Mouse (Mus musculus) heart, postnatal 10 days (tissue): ENCODE data around the gene Gm20605. TPM values are rescaled to one million over a fixed set of nuclear protein-coding genes. Genes with fewer than 3 reads are reported as not detected.

Source experiments
- DNase-seq, 2 experiments: peaks; one replicate each; pipeline ENCODE4 v3.0.0; 2021
- intact Hi-C: fragments of 180-260 bp; cut with DNase I; formaldehyde crosslinking; loops from one replicate; pipeline ENCODE4 v1.15.1; 2025
- total RNA-seq, 2 experiments: library from RNA; stranded (reverse); gene quantifications; 2 replicates each; pipeline ENCODE4 v1.2.3; 2021

The Gm20605 gene
- total RNA-seq, 2 experiments from 2014 or later, result 5.0 to 5.9 TPM

DNA sequence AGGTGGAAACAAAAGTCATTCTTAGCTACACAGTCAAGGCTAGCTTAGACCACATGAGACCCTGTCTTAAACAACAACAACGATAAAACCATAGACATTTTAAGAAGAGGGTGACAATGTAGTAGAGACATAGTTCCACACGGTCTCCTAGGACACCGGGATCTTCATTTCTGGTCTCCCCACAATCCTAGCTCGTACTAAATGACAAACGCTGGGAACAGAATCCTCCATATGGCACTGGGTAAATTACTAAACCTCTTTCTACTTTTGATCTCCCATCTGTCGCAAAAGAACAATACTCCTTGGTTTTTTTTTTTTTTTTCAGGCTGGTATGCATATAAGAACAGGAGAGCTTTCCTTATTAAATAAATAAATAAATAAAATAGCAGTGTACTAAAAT lies 53.6 kb downstream of the Gm20605 start:
- intact Hi-C loops, result no loop called here
- no peak for DNase-seq

DNA sequence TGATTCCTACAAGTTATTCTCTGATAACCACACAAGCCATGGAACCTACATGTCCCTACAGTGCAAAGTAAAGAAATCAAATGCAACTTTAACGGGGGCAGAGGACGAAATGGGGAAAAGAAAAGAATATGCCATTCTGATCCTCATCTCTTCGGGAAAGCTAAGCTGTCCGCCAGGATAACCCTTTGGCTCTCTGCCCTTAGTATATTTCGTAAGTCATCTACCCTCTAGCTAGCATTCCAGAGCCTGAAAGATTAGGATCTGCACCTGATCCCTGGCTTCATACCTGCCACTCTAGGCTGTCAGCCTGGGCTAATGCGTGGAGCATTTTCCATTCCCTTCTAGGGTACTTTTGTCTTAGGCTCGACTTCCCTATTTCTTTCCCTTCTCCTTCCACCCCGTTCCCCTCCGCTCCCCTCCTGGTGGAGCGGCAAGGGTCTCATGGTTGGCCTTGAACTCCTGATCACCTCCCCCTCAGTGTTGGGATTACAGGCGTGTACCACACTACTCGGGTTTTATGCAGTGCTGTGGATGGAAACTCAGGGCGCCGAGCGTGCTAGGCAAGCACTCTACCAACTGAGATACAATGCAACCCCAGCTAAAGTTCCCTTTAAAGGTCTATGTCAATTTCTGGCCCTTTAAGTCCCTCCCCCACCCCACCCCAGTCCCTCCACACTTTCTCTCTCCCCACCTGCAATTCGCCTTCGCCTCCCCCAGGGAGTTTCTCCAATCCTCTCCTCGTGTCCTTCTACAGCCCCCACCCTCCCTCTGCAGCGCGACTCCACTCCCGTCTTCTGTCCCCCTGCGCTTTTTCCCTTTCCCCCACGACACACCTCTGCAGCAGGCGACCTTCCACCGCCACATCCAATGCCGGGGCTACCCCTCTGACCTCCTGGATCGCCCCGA lies 54.7 kb downstream of the Gm20605 start:
- peak in 1 of 2 experiments; percentile 34 for DNase-seq
- intact Hi-C loops, result no loop called here

DNA sequence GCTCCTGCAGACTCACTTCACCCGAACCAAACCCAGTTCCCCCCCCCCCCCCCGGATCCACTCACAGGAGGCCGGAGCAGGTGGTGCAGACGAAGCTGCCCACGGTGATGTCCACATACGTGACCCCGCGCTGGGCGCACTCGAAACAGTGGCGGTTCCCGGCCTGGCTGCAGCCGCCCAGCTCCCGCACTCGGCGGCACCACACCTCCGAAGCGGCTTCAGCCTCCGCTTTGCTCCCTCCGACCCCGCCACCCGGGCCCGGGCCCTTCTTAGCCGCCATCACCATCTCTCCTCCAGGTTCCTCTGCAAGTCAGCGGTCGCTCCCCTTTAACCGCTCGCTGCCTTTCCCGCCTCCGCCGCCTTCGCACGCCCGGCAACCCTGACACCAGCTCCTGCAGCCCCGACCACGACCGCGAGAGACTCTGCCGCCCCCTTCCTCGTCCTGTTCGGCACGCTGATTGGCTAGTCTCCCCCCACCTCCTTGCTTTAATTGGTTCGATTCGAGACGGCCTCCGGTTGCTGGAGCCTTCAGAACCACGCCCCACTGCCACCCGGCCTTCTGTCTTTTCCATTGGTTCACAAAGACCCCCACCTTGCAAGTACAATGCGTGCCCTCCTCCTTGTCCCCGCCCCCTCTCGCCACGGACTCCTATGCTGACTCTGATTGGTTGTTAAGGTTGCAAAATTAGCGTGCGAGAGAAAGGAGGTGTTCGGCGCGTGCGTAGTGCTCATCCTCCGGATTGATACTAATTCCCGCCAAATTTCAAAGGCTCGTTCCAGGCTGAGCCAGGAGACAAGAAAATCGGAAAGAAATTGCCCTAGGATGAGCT lies 55.5 kb downstream of the Gm20605 start, which contains the start of gene Agfg2:
Gene Agfg2, minus strand, starts transcription at position 433 of the 830 bp plus-strand sequence.
- intact Hi-C loops, result no loop called here

DNA sequence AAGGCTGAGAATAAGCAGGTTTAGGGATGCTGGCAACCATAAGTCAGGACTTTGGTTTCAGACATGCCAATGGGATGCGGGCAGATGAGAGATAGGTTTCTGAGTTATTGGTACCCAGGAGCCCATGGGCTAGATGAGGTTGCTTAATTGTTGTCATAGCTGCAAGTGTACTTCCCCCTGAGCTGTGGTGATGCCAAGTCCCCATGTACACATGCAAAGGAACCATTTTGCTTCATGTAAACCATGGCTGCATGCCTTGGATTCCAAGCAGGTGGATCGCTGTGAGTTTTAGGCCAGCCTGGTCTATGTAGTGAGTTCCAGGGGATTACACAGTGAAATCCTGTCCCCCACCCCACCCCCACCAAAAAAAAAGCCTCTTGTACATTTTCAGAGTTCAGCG lies 56.7 kb downstream of the Gm20605 start:
- DNase-seq, result no peak
- intact Hi-C loops, result no loop called here

More for the DNA sequence above, 55.5 kb downstream of the Gm20605 start, which contains the start of gene Agfg2:
- DNase-seq, result peak; percentile 98

DNA sequence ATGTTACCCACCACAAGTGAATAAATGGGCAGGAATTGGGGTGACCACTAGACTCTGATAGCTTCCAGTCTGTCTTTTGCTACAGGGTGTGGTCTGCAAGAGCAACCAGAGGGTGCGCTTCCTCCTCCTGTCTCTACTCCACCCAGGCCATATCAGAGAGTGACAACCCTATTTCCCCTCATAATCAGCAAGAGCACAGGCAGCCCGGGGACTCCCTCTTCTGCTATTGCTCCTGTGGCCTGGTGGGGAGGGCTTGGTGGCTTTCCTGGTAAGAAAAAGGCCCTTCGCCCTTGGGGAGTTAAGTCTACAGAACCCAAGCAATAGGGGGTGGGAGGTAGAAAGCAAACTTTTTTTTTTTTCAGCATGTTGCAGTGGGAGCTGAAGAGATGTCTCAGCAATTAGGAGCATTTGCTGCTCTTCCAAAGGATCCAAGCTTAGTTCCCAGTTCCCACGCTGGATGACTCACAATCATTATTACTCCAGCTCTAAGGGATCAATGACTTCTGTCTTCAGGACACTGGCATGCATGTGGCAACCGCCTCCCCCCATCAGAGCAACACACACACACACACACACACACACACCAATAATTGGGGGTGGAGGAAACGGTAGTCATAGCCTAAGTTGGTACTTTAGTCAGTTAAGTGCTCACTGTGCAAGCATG lies 57.3 kb downstream of the Gm20605 start:
- intact Hi-C loops, result no loop called here
- no peak for DNase-seq

DNA sequence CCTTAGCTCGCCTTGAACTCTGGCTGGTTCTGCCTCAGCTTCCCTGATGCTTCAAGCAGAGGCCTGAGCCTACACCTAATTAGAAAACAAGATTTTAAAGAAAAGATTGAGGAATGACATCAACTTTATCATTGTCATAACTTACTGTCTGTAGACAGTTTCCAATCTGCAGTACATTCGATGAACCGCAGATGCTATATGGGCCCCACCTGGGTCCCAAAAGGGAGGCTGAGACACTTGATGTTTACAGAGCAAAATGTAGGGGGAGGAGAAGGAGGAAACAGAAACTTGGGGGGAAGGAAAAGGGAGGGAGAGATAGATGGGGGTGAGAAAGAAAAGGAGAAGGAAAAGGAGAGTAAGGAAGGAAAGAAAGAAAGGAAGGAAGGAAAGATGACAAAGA lies 61.0 kb downstream of the Gm20605 start:
- no peak for DNase-seq
- intact Hi-C loops, result no loop called here

DNA sequence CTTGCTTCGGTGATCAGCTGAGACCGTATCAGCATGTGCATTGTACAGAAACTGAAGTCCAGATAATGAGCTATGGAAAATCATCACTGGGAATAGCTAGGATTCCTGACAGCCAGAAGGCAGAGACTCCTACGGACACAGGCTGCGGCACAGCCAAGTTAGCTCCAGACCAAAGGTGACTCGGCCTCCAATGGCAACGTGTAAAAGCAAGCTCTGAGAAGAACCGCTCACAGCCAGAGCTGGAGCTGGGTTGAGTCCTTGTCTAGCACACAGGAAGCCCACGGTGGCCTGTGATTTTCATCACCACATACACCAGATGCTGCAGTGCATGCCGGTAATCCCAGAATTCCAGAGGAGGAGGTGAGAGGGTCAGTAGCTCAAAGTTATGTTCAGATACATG lies 61.6 kb downstream of the Gm20605 start:
- no peak for DNase-seq
- intact Hi-C loops, result no loop called here

DNA sequence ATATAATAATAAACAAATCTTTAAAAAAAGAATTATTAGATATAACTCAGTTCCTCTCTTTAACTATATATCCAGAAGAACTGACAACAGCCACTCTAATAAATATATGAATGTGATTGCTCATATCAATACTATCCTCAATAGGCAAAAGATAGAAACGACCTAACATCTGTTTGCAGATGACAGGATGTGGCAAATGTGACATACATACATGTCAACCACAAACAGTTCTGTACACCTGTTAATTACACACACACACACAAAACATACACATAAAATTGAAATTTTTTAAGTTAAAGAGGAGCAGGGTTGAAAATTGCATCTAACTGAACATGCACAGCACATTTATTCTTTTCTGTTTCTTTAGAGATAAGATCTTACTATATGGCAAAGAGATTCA lies 62.9 kb downstream of the Gm20605 start:
- DNase-seq, result no peak
- intact Hi-C loops, result no loop called here

Other genes with a start within 250 kb of the Gm20605 start
- gene Zan, start 152.1 kb upstream of the Gm20605 start, total RNA-seq, result under 1 TPM in 1 of 2 experiments, not detected in 1; 0.10 TPM
- 10 to 100 TPM; 16.6 to 19.2 TPM for gene Pop7, start 126.7 kb upstream of the Gm20605 start, total RNA-seq
- gene Gigyf1, start 110.6 kb upstream of the Gm20605 start, total RNA-seq, result 10 to 100 TPM; 29.6 to 33.8 TPM
- not detected for gene Epo, start 95.9 kb upstream of the Gm20605 start, total RNA-seq
- gene Gnb2, start 95.7 kb upstream of the Gm20605 start, total RNA-seq, result 100 to 1,000 TPM; 481 to 484 TPM
- gene Actl6b, start 75.7 kb upstream of the Gm20605 start, total RNA-seq, result not detected
- not detected for gene Tfr2, start 59.3 kb upstream of the Gm20605 start, total RNA-seq
- 10 to 100 TPM; 25.1 to 31.4 TPM for gene Mospd3, start 28.1 kb upstream of the Gm20605 start, total RNA-seq
- 100 to 1,000 TPM; 127 to 142 TPM for gene Pcolce, start 15.4 kb upstream of the Gm20605 start, total RNA-seq
- gene Fbxo24, start 173 bp upstream of the Gm20605 start, total RNA-seq, result under 1 TPM; 0.20 to 0.29 TPM
- 10 to 100 TPM; 20.2 to 21.7 TPM for gene Lrch4, start 54 bp upstream of the Gm20605 start, total RNA-seq
- gene Sap25, start 12.2 kb downstream of the Gm20605 start, total RNA-seq, result 1 to 10 TPM; 3.2 to 3.9 TPM
- under 1 TPM; 0.24 to 0.35 TPM for gene Irs3, start 16.5 kb downstream of the Gm20605 start, total RNA-seq
- 10 to 100 TPM; 11.8 to 14.0 TPM for gene Agfg2, start 55.6 kb downstream of the Gm20605 start, total RNA-seq
- gene Nyap1, start 112.4 kb downstream of the Gm20605 start, total RNA-seq, result 1 to 10 TPM; 1.6 to 1.7 TPM
- 100 to 1,000 TPM; 279 to 287 TPM for gene Tsc22d4, start 116.6 kb downstream of the Gm20605 start, total RNA-seq
- 10 to 100 TPM; 13.4 to 17.4 TPM for gene Ppp1r35, start 149.7 kb downstream of the Gm20605 start, total RNA-seq
- gene Mepce, start 158.5 kb downstream of the Gm20605 start, total RNA-seq, result 10 to 100 TPM; 26.2 to 41.3 TPM
- 1 to 10 TPM; 2.8 to 3.1 TPM for gene Zcwpw1, start 158.6 kb downstream of the Gm20605 start, total RNA-seq
- gene Pilra, start 207.1 kb downstream of the Gm20605 start, total RNA-seq, result 1 to 10 TPM; 1.1 to 1.8 TPM
- under 1 TPM; 0.74 to 0.84 TPM for gene Pilrb1, start 228.9 kb downstream of the Gm20605 start, total RNA-seq
- gene Pilrb2, start 242.6 kb downstream of the Gm20605 start, total RNA-seq, result under 1 TPM; 0.17 to 0.26 TPM